Mouse (Mus musculus) layer of hippocampus, adult 18-20 months (tissue): ENCODE results near the gene Rplp0. TPM values are rescaled to one million over a fixed set of nuclear protein-coding genes. Genes with fewer than 3 reads are reported as not detected.
"Not testable (repeated sequence)": the region's sequence is repeated elsewhere in the genome, so short reads cannot be mapped to it uniquely, and the experiment has no call there.

Experiments used
- DNase-seq, 2 experiments: peaks; one replicate each; pipeline ENCODE4 v3.0.0; 2022; ENCODE audit warnings: low spot score in 2 of 2
- microRNA-seq, 2 experiments: library from miRNA; unstranded; fragments of <30 nt; microRNA quantifications; one replicate each; pipeline ENCODE4 v1.2.0; 2021
- total RNA-seq, 2 experiments: library from RNA; stranded (reverse); gene quantifications; 2 replicates each; pipeline ENCODE4 v1.2.3; 2021

Gene Rplp0
- total RNA-seq, 2 experiments from 2014 or later: 210 to 218 TPM

- DNase-seq: not testable (repeated sequence)
Measured at GRCm38 (mm10) chr5:115577686-115578085, 18.4 kb downstream of the Rplp0 start.

DNA sequence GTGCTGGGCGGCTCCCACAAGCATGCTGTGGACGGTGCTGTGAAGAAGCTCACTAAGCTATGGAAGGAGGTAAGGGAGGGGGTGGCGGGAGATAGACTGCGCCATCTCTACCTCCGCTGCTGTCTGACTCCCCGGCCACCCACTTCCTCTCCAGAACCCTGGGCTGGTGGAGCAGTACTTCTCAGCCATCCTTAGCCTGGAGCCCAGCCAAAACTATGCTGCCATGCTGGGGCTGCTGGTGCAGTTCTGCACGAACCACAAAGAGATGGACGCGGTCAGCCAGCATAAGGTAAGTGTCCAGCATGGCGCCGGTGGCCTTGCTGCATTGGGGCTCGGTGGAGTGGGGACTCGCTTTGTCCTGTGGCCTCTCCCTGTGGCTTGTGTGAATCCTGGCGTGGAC lies 19.7 kb downstream of the Rplp0 start:
- DNase-seq: no peak

DNA sequence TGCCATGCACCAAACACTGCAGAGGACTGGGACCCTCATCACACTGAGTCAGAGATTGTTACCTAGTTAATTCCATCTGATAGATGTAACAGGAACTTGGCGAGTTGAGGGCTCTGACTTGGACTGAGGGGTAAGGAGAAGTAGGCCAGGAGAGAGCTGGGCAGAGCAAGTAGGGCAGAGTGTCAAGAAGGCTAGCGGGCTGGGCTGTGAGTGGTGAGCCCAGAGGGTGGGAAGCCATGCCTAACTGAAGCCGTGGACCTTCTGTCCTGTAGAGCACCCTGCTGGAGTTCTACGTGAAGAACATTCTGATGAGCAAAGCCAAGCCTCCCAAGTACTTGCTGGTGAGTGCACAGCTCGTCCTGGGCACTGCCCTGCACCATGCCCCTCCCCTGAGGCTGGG lies 20.1 kb downstream of the Rplp0 start:
- DNase-seq: no peak

DNA sequence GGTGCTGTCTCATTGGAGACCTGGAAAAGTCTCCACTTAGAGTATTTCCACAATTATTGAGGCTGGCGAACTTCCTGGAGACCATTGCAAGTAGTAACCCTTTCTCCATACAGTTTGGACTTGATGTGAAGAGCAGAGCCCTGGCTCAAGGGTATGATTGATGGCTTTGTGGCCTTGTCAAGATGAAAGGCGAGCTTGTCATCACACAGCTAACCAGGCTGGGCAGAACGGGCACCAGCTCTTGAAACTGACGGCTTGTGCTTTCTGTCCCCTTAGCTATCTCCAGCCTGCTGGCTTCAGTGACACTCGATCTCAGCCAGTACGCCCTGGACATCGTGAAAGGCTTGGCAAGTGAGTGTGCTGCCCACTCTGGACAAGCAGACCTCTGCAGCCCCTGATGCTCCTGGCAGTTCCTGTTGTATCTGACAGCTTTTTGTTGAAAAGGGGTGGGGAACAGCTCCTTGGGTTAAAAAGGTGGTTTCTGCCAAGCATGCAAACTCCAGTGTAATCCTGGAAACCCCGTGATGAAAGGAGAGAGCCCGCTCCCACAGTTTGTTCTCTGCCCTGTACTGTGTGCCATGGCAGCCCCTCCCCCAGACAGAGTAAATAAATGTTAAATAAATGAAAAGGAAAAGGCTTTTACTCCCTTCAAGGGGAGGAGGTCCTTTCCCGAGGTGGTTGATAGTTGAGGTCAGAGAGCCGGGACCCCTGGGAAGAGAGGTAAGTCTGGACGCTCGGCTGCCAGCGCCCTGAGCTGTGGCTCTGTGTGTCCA lies 21.1 kb downstream of the Rplp0 start:
- DNase-seq: no peak

DNA sequence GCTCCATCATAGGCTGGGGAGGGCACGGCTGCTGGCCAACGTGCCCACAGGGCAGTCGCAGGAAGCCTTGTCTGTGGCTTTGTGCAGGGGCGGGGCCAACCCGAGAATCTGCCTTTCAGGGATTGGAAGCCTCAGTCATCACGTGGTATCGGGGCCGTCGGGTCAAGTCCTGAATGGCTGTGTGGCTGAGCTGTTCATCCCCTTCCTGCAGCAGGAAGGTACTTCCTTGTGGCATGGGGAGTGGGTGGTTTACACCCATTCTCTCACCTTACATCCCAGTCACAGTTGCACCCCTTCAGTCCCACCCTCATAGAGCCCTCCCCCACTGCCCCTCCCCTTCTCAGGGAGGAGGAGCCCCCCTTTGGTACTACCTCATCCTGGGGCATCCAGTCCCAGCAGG lies 22.4 kb downstream of the Rplp0 start:
- no peak for DNase-seq

GRCm38 (mm10) chr5:115585616-115586015 lies 26.3 kb downstream of the Rplp0 start:
- no peak for DNase-seq

- peak in 1 of 2 experiments; percentile 25 for DNase-seq
Measured at GRCm38 (mm10) chr5:115586166-115586565, 26.9 kb downstream of the Rplp0 start.

- no peak for DNase-seq
Measured at GRCm38 (mm10) chr5:115586780-115587179, 27.5 kb downstream of the Rplp0 start.

DNA sequence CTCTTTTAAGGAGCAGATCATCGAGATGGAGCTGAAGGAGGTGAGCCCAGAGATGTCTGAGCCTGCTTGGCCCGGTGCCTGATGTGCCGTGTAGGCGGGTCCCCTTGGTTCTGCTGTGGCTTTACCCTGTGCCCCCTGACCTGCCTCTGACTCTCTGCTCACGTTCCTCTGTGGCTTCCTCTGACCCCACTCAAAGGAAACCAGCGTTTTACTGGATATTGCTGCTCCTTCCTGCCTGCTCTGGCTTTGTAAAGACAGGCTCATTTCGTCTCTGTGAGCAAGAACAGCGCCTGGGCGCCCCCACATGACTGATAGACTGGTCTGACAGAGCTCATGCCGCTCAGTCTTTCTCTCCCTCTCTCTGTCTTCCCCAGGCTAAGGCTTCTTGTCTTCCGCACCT lies 31.8 kb downstream of the Rplp0 start:
- DNase-seq: no peak

DNA sequence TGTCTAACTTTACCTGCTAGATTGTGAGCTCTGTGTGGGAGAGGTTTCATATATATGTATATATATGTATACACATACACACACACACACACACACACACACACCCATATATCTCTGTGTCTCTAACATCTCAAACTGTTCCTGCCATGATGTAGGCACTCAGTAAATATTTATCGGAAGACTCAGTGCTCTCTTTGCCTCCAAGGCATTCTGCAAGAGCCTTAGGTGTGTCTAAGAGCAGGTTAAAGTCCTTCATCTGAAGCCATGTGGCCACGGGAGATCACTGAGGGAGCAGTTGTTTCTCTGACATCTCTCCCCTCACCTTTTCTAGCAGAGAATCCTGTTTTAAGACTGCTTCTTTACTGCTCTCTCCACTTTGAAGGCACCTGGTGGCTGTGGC lies 32.2 kb downstream of the Rplp0 start:
- DNase-seq: no peak

GRCm38 (mm10) chr5:115603561-115603960 lies 44.3 kb downstream of the Rplp0 start:
- DNase-seq: no peak

DNA sequence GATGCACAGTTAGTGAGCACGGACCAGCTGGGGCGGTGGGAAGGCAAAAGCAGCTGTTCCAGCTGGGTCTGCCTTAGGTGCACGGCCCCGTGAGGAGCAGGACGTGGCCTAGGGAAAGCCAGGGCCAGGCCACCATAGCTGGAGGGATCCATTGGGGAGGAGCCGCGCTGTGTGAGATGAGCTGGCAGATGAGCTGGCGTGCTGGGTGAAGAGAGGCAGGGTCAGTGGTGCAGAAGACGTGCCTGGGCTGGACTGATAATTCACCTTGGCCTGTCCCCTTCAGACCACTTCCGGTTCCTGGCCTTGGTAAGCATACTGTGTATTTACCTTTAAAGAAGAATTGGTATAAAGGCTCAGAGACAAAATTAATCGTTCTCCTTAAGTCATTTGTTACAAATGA lies 52.3 kb downstream of the Rplp0 start:
- DNase-seq: no peak

Small RNAs within 50 kb of the gene (microRNA-seq; reads per million reads assigned to microRNA genes)
- gene Mir7029: 0.25 to 0.39 reads per million in 2 experiments

Other genes with a start within 250 kb of the Rplp0 start
- gene Srsf9, start 232.3 kb upstream of the Rplp0 start, total RNA-seq: 10 to 100 TPM; 81.2 to 88.2 TPM
- gene Gatc, start 218.3 kb upstream of the Rplp0 start, total RNA-seq: 10 to 100 TPM; 17.9 to 21.8 TPM
- gene Triap1, start 218.2 kb upstream of the Rplp0 start, total RNA-seq: 10 to 100 TPM; 22.7 to 26.4 TPM
- 100 to 1,000 TPM; 742 to 760 TPM for gene Cox6a1, start 210.5 kb upstream of the Rplp0 start, total RNA-seq
- gene Msi1, start 129.9 kb upstream of the Rplp0 start, total RNA-seq: 10 to 100 TPM; 50.7 to 53.3 TPM
- gene Pla2g1b, start 93.2 kb upstream of the Rplp0 start, total RNA-seq: not detected
- 10 to 100 TPM; 27.9 to 35.7 TPM for gene Sirt4, start 74.7 kb upstream of the Rplp0 start, total RNA-seq
- 10 to 100 TPM; 34.5 to 42.3 TPM for gene Pxn, start 52.8 kb upstream of the Rplp0 start, total RNA-seq
- 10 to 100 TPM; 64.0 to 68.7 TPM for gene Gcn1l1, start 5.8 kb downstream of the Rplp0 start, total RNA-seq
- 100 to 1,000 TPM in 1 of 2 experiments, 10 to 100 TPM in 1; 97.7 to 100 TPM for gene Rab35, start 72.4 kb downstream of the Rplp0 start, total RNA-seq
- gene Bicdl1, start 172.2 kb downstream of the Rplp0 start, total RNA-seq: 100 to 1,000 TPM; 131 to 139 TPM